Mouse (Mus musculus) ES-Bruce4 (cell line): ENCODE results near the gene Tnf. TPM values are rescaled to one million over a fixed set of nuclear protein-coding genes. Genes with fewer than 3 reads are reported as not detected.

Source experiments
- H3K27ac ChIP-seq: 2 replicates; pipeline ENCODE4 v1.5.1; 2012; ENCODE audit warnings: low read length, inconsistent platforms; ENCODE audit not compliant: insufficient read depth
- H3K27me3 ChIP-seq: 2 replicates; pipeline ENCODE4 v1.6.1; 2012; ENCODE audit warnings: mild to moderate bottlenecking, low read length, inconsistent platforms; ENCODE audit not compliant: control insufficient read depth, poor library complexity, insufficient read depth, severe bottlenecking
- H3K36me3 ChIP-seq: 2 replicates; pipeline ENCODE4 v1.6.1; 2012; ENCODE audit warnings: inconsistent platforms, mild to moderate bottlenecking, low read length, moderate library complexity; ENCODE audit not compliant: control insufficient read depth, poor library complexity, insufficient read depth, severe bottlenecking
- H3K4me1 ChIP-seq: one replicate; pipeline ENCODE4 v1.8.1; 2011; ENCODE audit warnings: low read length; ENCODE audit not compliant: control insufficient read depth, insufficient read depth
- H3K4me3 ChIP-seq: 2 replicates; pipeline ENCODE4 v1.5.1; 2011; ENCODE audit warnings: low read depth, mild to moderate bottlenecking, low read length
- H3K9ac ChIP-seq: 2 replicates; pipeline ENCODE4 v1.6.1; 2012; ENCODE audit warnings: low read depth, mild to moderate bottlenecking, inconsistent platforms; ENCODE audit not compliant: poor library complexity, severe bottlenecking
- H3K9me3 ChIP-seq: replicated peaks from 2 replicates; pipeline ENCODE4 v1.6.1; 2012; ENCODE audit warnings: mild to moderate bottlenecking, low read length, inconsistent platforms; ENCODE audit not compliant: control insufficient read depth, poor library complexity, insufficient read depth, severe bottlenecking
- CTCF ChIP-seq: IDR thresholded peaks from one replicate; pipeline ENCODE4 v1.8.1; 2011; ENCODE audit warnings: low read depth, low read length
- EP300 ChIP-seq: IDR thresholded peaks from 2 replicates; pipeline ENCODE4 v1.6.1; 2011; ENCODE audit warnings: low read depth, low read length; ENCODE audit not compliant: insufficient read depth
- POLR2A ChIP-seq: IDR thresholded peaks from one replicate; pipeline ENCODE4 v1.8.1; 2011; ENCODE audit warnings: low read length; ENCODE audit not compliant: insufficient read depth
- polyA plus RNA-seq: library from polyadenylated mRNA; stranded (reverse); fragments of >200 nt; gene quantifications from 2 replicates; pipeline ENCODE4 v1.2.4, GENCODE M21; 2011; ENCODE audit warnings: low read depth; ENCODE audit not compliant: missing spikeins, insufficient read depth, insufficient read length

The Tnf gene
- polyA plus RNA-seq, 1 experiment: not detected

- Histone ChIP-seq H3K27me3 (no peaks in the 10 kb centered on the region), H3K27ac (no peak overlapping the region), H3K4me3 (no peak overlapping the region), H3K36me3 (no peaks in the 10 kb centered on the region), H3K4me1 (no peaks in the 10 kb centered on the region), H3K9ac (no peak overlapping the region), H3K9me3 (no peaks in the 10 kb centered on the region)
- no peak for TF ChIP-seq POLR2A
- TF ChIP-seq CTCF: no peak
- TF ChIP-seq EP300: no peak
Observed at GRCm38 (mm10) chr17:35174201-35174977, 27.4 kb downstream of the Tnf start.

- H3K4me1 ChIP-seq: no peaks in the 10 kb centered on the region
- no peak overlapping the region for H3K4me3 ChIP-seq
- no peaks in the 10 kb centered on the region for H3K36me3 ChIP-seq
- H3K27ac ChIP-seq: no peak overlapping the region
- no peak overlapping the region for H3K9ac ChIP-seq
- no peaks in the 10 kb centered on the region for H3K27me3 ChIP-seq
- TF ChIP-seq POLR2A (no peak), CTCF (no peak), EP300 (no peak)
- no peaks in the 10 kb centered on the region for H3K9me3 ChIP-seq
Observed at GRCm38 (mm10) chr17:35173329-35173728, 28.5 kb downstream of the Tnf start.

GRCm38 (mm10) chr17:35172445-35173234 is 29.2 kb downstream of the Tnf start:
- no peak overlapping the region for H3K27ac ChIP-seq
- no peaks in the 10 kb centered on the region for H3K4me1 ChIP-seq
- H3K9me3 ChIP-seq: no peaks in the 10 kb centered on the region

GRCm38 (mm10) chr17:35168541-35169207 is 33.1 kb downstream of the Tnf start:
- Histone ChIP-seq H3K36me3 (no peaks in the 10 kb centered on the region), H3K4me3 (no peak overlapping the region), H3K27me3 (no peaks in the 10 kb centered on the region), H3K4me1 (no peaks in the 10 kb centered on the region), H3K27ac (no peak overlapping the region), H3K9ac (no peak overlapping the region), H3K9me3 (no peaks in the 10 kb centered on the region)
- TF ChIP-seq CTCF (no peak), EP300 (no peak), POLR2A (no peak)

More at GRCm38 (mm10) chr17:35172445-35173234, 29.2 kb downstream of the Tnf start:
- H3K9ac ChIP-seq: no peak overlapping the region
- TF ChIP-seq EP300 (no peak), POLR2A (no peak), CTCF (no peak)
- H3K4me3 ChIP-seq: no peak overlapping the region
- no peaks in the 10 kb centered on the region for H3K36me3 ChIP-seq
- H3K27me3 ChIP-seq: no peaks in the 10 kb centered on the region

- no peak for TF ChIP-seq CTCF
- no peak for TF ChIP-seq POLR2A
- TF ChIP-seq EP300: no peak
- Histone ChIP-seq H3K27ac (no peak overlapping the region), H3K27me3 (no peaks in the 10 kb centered on the region), H3K4me3 (no peak overlapping the region), H3K9ac (no peak overlapping the region), H3K4me1 (no peaks in the 10 kb centered on the region), H3K9me3 (no peaks in the 10 kb centered on the region), H3K36me3 (no peaks in the 10 kb centered on the region)
Observed at GRCm38 (mm10) chr17:35167794-35168193, 34.0 kb downstream of the Tnf start.
